Mouse (Mus musculus) v-Abl transformed pro-B cells (cell line): Measurements from ENCODE around the gene Akap9.
"Not testable (repeated sequence)": the region's sequence is repeated elsewhere in the genome, so short reads cannot be mapped to it uniquely, and the experiment has no call there.

Experiments used
- in situ Hi-C, 2 experiments: fragments of 400-800 bp; cut with MboI; formaldehyde crosslinking; loops; one replicate each; pipeline ENCODE4 v1.15.1; 2025; ENCODE audit not compliant: unreplicated experiment in 2 of 2

The Akap9 gene

DNA sequence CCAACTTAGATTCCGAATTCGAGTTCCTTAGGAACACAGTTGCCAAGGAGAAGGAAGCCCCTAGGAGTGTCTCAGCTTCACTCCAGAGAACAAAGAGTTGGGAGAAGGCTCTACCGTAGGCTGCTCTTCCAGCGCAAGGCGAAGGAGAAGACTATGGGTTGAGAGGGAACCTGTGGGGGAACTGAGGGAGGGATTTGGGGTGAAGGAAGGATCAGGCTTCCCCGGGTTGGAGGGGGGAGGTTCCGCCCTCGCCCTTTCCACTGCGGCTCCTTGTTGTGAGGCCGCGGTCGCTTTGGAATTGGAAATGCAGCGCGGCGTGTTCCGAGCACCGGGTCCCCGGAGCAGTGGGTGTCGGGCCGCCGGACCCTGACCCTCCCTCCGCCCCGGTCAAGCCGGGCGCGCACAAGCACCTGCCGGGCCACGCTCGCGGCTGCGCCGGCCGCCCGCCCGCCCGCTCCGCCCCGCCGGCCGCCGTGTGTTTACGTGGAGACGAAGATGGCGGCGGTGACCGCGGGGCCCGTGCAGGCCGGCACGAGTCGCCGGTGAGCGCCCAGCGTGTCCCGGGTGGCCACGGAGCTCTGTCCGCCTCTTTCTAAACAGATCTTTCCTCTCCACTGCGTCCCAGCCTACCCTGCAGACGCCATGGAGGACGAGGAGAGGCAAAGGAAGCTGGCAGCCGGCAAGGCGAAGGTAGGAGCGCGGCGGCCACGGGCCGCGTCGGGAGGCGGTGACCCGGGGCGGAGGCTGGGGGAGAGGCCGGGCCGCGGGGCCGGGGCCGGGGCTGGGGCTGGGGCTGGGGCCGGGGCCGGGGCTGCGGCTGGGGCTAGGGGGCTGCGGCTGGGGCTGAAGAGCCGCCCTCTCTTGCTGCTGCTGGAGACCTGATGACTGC is at the start of gene Akap9:
Gene Akap9 (plus strand): TSS at position 254 of the 889 bp plus-strand sequence.
- in situ Hi-C loops = no loop called here

DNA sequence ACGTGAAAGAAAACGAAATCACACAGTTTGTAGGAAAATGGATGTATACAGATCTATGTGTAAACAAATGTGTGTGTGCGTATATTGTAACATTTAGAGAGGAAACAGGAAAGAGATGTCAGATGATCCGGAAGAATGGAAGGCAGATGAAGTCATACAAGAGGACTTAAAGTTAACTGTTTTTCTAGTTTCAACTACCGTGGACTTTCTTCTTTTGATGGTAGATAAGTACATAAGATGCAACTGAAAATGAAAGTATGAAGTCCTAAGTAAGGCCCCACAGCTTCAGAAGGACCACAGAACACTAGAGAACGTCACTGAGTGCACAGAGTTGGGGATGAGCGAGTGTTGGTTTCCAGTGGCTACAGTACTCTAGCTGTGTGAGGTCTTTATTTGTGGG is 41.0 kb upstream of the Akap9 start:
- in situ Hi-C loops = loop anchor here (5.0 to 25.0 kb wide), 6 partner anchors 240 to 1025 kb away; partner anchors contain the start of gene Mterf1b (in 1 of the 2)

DNA sequence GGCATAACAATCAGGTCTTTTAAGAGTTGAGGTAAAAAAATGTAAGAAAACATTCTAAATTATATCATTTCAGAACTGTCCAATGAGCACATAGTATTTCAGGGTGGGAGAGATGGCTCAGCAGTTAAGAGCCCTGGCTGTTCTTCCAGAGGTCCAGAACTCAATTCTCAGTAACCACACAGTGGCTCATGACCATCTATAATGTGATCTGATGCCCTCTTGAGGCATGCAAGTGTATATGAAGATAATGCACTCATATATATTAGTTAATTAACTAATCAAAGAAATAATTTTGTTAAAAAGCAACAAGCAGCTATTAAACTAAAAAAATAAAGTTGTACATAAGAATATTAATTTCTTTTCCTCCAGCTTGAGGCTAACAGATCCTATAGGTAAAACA is 38.7 kb upstream of the Akap9 start:
- in situ Hi-C loops = loop anchor here (5.0 to 25.0 kb wide), 6 partner anchors 242 to 1023 kb away; partner anchors contain the start of gene Mterf1b (in 1 of the 2)

DNA sequence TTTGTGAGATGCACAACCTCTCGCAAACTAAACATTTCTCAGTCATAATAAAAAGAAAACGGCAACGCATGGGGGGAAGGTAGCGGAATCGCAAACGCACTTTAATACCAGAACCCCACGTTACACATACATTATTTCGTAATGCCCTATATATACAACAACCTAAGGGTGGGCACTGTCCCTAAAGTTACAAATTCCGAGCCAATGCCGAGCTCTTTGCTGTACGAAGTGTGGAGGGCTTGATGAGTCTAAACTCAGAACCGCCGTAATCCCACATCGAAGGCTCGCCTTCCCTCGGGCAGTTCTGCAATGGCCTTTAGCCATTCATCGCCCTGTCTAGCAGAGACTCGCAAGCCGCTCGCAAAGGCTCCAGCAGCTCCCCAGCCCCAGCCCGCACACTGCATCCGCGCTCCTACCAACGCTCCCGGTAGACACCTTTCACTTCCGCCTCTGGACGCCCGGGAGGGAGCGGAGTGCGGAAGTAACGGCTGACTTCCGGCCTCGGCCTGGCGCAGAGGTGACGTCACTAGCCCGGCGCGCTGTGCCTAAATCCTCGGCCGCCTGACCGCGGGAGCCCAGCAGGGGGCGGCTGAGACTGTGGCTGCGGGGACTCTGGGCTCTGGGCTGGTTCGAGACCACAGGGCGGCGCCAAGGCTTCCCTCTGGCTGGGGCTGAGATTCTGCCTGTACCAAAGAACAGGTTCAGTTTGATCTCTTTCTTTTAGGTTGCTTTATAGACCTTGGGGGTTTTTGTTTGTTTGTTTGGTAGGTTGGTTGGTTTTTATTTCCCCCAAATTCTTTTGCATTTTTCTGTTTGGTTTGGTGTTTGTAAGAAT is 34.2 kb upstream of the Akap9 start, which contains the start of gene Mterf1a:
Gene Mterf1a (minus strand): TSS at position 475 of the 835 bp plus-strand sequence.
- in situ Hi-C loops = loop anchor here (5.0 to 25.0 kb wide), 5 partner anchors 201 to 1021 kb away; partner anchors contain the start of gene Cyp51 (in 1 of the 2)

DNA sequence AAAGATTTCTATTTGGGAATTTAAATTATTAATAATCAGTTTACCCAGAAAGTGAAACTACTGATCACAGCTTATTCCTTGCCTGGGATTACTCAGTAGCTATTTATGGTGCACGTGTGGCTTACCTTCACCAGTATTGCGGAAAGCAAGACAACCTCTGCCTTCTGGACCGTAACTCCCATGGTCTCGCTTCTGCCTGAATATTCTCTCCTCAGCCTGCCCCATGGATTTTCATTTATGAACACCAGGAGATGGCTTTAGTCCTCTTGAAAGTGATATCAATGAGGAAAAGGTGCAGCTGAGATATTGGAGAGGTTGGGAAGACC is 33.6 kb upstream of the Akap9 start:
- in situ Hi-C loops = loop anchor here (5.0 to 25.0 kb wide), 5 partner anchors 201 to 1021 kb away; partner anchors contain the start of gene Cyp51 (in 1 of the 2)

DNA sequence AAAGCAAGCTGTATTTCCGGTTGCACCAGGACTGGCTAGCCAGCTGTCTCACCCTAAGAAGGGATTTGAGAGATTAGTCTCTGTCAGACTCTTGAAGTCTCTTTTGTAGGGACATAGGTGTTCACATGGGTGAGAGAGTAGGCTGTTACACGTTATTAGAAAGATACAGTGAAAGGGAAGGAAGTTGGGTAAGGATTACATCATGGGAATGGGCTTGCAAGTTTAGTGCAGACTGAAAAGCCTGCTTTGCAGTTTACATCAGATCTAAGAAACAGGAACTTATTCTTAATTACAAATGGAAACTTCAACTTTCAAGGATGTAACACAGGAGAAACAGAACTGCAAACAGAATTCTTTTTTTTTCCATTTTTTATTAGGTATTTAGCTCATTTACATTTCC is 22.4 kb upstream of the Akap9 start:
- in situ Hi-C loops = no loop called here

DNA sequence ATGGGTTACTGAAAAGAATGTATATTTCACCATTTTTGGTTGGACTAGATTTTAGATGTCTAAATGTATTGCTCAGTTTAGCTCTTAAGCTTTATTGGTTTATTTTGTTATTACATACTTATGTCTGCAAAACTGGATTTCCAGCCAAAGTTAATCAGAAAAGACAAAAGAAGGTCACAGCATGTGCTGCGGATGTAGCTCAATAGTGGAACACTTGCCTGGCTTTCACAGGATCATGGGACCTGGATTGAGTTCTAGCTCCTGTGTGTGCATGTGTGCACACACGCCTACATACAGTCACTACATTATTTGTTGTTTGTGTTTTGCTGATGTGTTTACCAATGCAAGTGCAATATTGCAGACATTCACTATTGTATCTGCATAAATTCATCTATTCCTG is 5.5 kb upstream of the Akap9 start:
- in situ Hi-C loops = no loop called here

DNA sequence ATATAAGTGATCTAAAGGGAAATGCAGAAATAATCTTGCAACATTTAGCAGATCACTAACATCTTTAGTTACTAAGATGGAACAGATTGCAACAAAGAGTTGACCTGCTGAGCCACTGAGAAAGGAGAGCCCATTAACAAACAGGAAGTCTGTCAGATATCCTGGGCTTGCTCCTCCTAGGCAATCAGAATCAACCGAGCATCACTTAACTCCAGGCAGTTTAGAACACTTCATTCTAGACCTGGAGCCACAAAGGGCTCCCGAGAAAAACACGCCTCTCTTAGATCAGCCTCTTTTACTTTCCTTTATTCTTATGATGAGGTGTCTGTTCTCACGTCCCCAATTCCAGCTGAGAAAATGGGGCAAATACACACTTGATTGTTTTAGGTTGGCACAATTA is 1.2 kb upstream of the Akap9 start:
- in situ Hi-C loops = no loop called here

DNA sequence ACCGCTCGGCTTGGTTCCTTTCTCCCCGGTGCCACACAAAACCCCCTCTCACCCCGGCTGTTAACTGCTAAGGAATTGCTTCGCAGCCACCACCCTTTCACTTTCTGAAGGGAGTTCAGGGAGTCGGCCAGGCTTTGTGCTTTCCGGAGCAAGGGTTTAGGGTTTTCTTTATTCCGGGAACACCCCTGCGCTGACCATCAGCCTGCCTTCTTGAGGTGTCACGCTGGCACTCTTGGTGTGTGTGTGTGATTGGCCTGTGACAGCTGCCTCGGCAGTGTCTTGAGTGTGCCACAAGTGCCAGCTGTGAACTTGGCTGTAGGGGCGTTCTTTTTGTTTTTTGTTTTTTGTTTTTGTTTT is 814 bp downstream of the Akap9 start:
- in situ Hi-C loops = no loop called here

DNA sequence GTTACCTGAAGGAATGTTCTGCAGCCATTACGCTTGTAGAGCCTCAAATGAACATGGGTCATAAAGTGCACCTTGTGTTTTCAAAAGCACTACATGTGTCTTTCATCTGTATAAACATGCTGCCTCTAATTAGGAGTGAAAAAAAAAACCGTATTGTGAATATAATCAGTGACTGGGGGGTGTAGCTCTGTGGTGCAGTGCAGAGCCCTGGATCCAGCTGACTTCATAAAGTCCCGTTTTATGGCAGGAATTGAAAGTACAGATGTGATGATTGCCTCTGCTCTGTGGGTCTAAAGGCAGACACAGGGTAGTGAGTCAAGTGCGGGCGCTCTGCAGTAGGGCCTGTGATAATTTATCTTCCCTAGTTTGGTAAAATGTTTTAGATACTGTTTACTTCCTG is 2.9 kb downstream of the Akap9 start:
- in situ Hi-C loops = no loop called here

DNA sequence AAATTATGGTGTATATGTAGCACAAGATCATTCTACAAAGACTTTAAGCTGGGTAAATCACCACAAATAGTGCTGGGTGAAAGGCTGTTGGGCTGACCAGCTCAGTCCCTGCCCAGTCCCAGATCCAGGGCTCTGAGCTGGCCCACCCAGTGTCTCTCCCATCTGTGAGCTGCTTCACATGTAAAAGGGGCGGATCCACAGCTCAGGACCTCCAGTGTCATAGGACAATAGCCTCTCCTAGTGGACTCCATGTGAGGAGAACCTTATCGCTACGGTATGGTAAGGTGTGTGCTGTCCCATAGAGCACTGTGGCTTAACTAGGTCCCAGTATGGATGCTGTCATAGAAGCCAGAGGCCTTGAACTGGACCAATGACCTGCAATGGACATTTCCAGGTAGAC is 3.8 kb downstream of the Akap9 start:
- in situ Hi-C loops = no loop called here

DNA sequence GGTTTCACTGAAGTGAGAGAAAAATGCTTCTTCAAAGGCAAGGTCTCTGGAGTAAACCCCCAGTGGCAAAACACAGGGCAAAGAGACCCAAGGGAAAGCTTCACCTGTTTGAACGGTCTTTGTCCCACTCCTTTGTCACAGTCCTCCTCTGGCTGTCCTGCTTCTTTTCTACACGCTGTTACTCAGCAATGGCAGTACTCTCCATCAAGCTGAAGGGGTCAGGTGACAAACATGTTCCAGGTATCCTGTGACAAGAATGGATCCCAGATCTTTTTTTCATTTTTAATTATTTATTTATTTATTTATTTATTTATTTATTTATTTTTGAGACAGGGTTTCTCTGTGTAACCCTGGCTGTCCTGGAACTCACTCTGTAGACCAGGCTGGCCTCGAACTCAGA is 5.7 kb downstream of the Akap9 start:
- in situ Hi-C loops = no loop called here

DNA sequence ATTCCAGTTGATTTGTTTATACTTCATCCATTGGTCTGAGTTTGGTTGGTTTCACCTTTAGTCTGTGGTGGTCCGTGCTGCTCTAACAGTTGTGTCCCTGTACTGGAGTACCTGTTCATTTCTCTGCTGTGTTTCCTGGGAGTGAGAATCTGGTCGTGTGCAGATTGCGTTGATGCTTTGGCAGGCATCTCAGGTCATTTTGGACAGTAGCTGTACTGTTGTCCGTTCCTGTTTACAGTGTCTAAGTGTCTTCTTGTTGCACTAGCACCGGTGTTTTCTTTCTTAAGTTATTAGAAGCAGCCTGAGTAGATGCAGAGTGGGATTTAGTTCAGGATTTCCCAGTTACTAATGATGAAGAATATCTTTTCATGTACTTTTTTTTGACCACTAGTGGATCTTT is 7.4 kb downstream of the Akap9 start:
- in situ Hi-C loops = no loop called here

DNA sequence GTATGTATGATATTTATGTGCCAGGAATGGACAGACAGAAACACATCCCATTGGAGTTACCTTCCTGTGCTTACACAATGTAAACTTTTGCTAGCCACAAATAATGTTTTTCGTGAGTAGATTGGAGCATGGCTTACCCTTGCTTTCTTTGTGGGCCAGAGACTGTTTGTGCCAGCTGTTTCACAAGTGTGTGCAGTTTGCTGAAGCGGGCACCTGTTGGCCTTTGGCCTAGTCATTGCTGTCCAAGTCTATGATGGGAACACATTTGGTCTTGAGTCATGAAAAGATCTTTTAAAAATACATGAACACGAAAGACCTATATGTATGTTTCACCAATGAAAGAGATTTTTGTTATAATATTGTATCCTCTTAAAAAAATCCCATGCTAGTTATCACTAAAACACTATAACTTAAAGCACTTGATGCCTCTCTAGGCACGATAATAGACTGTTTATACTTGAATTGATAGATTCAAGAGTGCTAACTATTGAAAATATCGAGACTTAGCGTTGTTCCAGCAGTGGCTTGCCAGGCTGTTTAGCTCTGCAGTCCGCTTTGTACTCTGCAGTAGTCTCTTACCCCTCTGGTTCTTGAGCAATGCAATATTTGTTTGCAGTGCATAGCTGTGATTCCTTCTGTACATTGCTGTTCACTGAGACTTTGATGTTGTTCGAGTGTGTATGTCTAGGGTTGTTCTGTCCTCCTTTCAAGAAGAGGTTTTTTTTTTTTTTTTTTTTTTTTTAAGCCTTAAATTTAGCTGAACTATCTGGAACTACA is 8.1 kb downstream of the Akap9 start:
- in situ Hi-C loops = no loop called here

DNA sequence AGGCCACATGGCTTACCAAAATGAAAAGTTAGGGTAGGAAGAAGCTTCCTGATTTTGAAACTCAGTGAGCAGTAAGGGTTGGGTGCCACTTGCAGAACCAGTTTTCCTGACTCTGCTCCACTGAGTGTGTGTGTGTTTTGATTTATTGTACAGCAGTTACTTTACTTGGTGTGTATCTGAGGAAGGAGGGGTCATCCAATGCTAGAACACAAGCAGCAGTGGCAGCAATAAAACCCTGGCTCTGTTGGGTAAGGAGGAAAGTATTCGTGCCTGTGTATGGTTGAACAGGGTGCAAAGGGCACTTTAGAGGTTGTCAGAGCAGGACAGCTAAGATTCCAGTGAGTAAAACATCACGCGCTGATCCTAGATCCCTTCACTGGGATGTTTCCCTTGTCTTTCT is 11.1 kb downstream of the Akap9 start:
- in situ Hi-C loops = no loop called here

DNA sequence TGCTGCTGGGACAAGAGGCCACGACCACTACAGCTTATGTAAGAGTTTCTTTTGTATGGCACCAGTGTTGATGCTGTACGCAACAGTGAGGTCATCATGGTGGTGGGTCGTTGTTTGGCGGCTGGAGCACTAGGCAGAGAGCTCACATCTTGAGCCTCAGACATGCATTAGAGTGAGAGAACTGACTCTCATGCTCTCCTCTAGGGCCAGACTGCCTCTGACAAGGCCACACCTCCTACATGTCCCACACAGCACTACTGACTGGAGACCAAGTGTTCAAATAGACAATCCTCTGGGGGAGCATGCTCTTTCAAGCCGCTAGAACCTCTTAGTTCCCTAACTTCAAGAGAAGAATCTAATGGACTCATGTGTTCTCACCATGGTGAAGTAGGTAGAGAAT is 11.5 kb downstream of the Akap9 start:
- in situ Hi-C loops = no loop called here

DNA sequence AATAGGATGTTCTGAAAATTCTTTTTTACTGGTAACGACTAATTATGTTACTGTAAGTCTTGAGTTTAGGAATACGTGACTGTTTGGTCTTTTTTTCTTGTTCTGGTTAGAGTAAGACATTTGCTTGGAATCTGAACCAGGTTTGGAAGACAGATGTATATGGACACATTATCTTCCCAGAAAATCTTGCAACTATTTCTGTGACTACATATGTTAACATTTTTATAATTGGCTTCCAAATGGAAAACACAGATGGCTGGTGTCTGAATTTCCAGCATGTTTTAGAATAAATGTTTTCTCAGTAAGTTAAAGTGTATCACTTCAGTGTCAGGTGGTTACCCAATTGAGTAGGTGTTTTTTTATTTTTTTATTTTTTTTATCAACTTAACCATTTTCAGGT is 13.4 kb downstream of the Akap9 start:
- in situ Hi-C loops = no loop called here

DNA sequence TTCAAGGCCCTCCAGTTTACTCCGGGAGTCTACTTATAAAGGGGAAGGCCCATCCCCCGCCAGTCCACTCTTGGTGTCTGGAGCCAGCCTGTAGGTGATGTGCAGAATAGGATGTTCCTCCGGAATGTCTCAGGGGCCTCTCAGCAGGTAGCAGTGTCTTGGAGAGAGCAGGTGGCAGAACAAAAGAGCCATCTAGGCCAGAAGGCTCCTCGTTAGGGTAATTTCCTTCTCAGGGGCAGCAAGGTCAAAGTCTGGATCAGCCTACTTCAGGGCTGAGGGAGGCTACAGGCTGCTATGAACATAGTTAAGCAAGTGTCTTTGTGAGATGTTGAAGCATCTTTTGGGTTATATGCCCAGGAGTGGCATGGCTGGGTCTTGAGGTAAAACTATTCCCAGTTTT is 15.3 kb downstream of the Akap9 start:
- in situ Hi-C loops = not testable (repeated sequence)

DNA sequence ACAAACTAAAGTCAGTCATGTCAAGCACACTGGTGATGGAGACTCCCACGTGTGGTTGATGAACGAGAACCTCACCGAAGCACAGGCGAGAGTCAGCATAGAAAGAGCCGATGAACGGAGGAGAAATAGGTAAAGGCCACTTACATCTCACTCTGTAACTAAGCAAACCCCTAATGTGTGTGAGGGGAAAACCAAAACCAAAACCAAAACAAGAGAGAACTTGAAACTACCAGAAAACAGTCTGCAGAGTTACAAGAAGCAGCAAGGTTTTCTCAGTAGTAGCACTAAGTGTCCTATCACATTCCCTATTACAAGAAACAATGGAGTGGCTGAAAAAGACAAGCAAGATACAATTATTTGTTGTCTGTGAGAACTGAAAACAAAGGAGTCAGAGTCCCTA is 24.6 kb downstream of the Akap9 start:
- in situ Hi-C loops = no loop called here

DNA sequence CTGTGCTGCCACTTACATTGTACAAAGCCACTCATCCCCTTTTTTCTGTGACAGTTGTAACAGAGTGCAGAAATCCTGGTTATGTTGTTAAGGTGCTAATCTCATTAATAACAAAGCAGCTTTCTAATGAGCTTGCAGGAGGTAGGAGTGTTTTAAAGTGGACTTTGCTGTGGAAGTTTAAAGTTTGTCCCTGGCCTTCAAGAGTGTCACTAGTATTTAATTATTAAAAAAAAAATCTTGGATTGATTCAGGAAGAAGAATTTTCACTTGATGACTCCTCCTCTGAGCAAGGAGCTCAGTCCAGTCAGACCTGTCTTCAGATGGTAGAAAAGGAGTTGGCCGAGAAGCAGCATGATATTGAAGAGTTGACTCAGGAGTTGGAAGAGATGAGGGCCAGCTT is 26.7 kb downstream of the Akap9 start:
- in situ Hi-C loops = no loop called here

DNA sequence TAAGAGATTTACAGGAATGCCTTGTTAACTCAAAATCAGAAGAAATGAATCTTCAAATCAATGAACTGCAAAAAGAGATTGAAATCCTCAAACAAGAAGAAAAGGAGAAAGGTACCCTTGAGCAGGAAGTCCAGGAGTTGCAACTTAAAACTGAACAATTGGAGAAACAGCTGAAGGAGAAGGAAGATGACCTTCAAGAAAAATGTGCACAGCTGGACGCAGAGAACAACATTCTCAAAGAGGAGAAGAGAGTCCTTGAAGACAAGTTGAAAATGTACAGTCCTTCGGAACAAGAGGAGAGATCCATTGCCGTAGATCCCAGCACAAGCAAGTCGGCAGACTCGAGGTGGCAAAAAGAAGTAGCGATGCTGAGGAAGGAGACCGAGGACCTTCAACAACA is 33.4 kb downstream of the Akap9 start:
- in situ Hi-C loops = no loop called here
